Mouse (Mus musculus) CH12.LX (cell line): ENCODE results near the gene Zpbp2.

ENCODE experiments used
- CHD2 ChIP-seq: IDR thresholded peaks from 2 replicates; pipeline ENCODE4 v1.6.1; 2011; ENCODE audit warnings: low read length, improper control_type of control experiment
- CTCF ChIP-seq, 2 experiments: IDR thresholded peaks in 1 of 2; conservative IDR thresholded peaks in 1 of 2; 2 replicates each; pipeline ENCODE4 v1.5.1; 2011 to 2012; ENCODE audit warnings: low read depth in 2 of 2, low read length in 2 of 2, improper control_type of control experiment in 1 of 2, inconsistent platforms in 1 of 2, mild to moderate bottlenecking in 1 of 2, moderate library complexity in 1 of 2
- E2F4 ChIP-seq: IDR thresholded peaks from 2 replicates; pipeline ENCODE4 v1.6.1; 2011; ENCODE audit warnings: low read depth, low read length, improper control_type of control experiment; ENCODE audit not compliant: insufficient replicate concordance
- ELF1 ChIP-seq: IDR thresholded peaks from 2 replicates; pipeline ENCODE4 v1.6.1; 2014; ENCODE audit warnings: low read depth, mild to moderate bottlenecking, inconsistent platforms, low read length, improper control_type of control experiment
- HCFC1 ChIP-seq: IDR thresholded peaks from 2 replicates; pipeline ENCODE4 v1.6.1; 2012; ENCODE audit warnings: low read depth, mild to moderate bottlenecking, inconsistent platforms, low read length, improper control_type of control experiment
- MAZ ChIP-seq: IDR thresholded peaks from 2 replicates; pipeline ENCODE4 v1.6.1; 2012; ENCODE audit warnings: low read depth, mild to moderate bottlenecking, inconsistent platforms, low read length, improper control_type of control experiment, moderate library complexity
- SIN3A ChIP-seq: IDR thresholded peaks from 2 replicates; pipeline ENCODE4 v1.6.1; 2012; ENCODE audit warnings: low read length, improper control_type of control experiment, inconsistent platforms
- ZC3H11A ChIP-seq: IDR thresholded peaks from 2 replicates; pipeline ENCODE4 v1.6.1; 2012; ENCODE audit warnings: low read depth, mild to moderate bottlenecking, inconsistent platforms, low read length, improper control_type of control experiment

DNA sequence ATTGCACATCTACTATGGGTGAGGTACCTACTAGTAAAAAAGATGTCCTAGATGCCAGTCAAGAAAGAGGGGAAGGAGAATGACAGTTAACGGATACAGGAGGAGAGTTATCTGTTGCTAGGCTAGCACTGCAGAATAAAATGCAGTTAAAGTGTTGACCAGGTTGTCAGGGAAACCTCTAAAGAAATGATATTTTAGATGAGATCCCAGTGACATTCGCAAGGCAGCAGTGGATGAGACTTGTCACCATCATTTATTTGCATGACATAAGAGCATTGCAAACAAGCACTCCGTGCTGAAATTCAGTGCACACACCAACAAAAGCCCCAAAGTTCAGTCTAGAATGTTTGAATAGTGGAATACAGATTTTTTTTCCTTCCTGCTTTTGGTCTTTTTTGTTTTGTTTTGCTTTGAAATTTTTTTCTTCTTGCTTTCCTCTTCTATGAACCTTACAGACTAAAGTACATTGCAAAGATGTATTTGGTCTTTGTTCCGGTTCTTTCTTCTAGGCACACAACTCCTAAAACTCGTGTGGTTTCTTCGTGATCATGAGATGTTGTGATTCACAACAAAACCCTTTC is 37.5 kb upstream of the Zpbp2 start:
- TF ChIP-seq HCFC1 (no peak), MAZ (no peak), CTCF (conservative IDR thresholded peaks at IDR 0.05 in 1 of 2, IDR thresholded peaks at IDR 0.05 in 1 of 2; ENCODE audit: low read depth in 2 of 2, low read length in 2 of 2) (no peak), E2F4 (no peak), CHD2 (no peak), ZC3H11A (no peak), SIN3A (no peak), ELF1 (no peak)
